Mouse (Mus musculus) midbrain, postnatal 0 days (tissue): ENCODE results near the gene Slamf6. TPM values are rescaled to one million over a fixed set of nuclear protein-coding genes. Genes with fewer than 3 reads are reported as not detected.
"Not testable (repeated sequence)": the region's sequence is repeated elsewhere in the genome, so short reads cannot be mapped to it uniquely, and the experiment has no call there.

Experiments used
- ATAC-seq: fragments of 200-750 bp; cut with Nextera tagmentation; 2 replicates; pipeline ENCODE4 v1.8.0; 2017; ENCODE audit warnings: moderate number of reproducible peaks, mild to moderate bottlenecking, moderate TSS enrichment, moderate library complexity; ENCODE audit not compliant: low FRiP score
- DNase-seq: peaks from one replicate; pipeline ENCODE4 v3.0.0-alpha.2; 2015; ENCODE audit warnings: low spot score
- H3K27ac ChIP-seq: fragments of 300-500 bp; sonication (generic); 2 replicates; pipeline ENCODE4 v1.5.1; 2014; ENCODE audit warnings: low read depth, mild to moderate bottlenecking, low read length, mixed read lengths
- H3K27me3 ChIP-seq: fragments of 300-500 bp; sonication (generic); 2 replicates; pipeline ENCODE4 v1.6.1; 2014; ENCODE audit warnings: low read length, control low read depth, mixed read lengths; ENCODE audit not compliant: insufficient read depth
- H3K36me3 ChIP-seq: fragments of 300-500 bp; sonication (generic); 2 replicates; pipeline ENCODE4 v1.6.1; 2014; ENCODE audit warnings: low read length, control low read depth, mixed read lengths; ENCODE audit not compliant: insufficient read depth
- H3K4me1 ChIP-seq: fragments of 300-500 bp; sonication (generic); 2 replicates; pipeline ENCODE4 v1.6.1; 2014; ENCODE audit warnings: mild to moderate bottlenecking, control low read depth, antibody characterized with exemption, low read length, mixed read lengths; ENCODE audit not compliant: insufficient read depth
- H3K4me2 ChIP-seq: fragments of 300-500 bp; sonication (generic); 2 replicates; pipeline ENCODE4 v1.6.1; 2014; ENCODE audit warnings: low read depth, mild to moderate bottlenecking, low read length, mixed read lengths; ENCODE audit not compliant: poor library complexity, severe bottlenecking
- H3K4me3 ChIP-seq: fragments of 300-500 bp; sonication (generic); 2 replicates; pipeline ENCODE4 v1.5.1; 2014; ENCODE audit warnings: low read depth, mild to moderate bottlenecking, low read length, moderate library complexity
- H3K9ac ChIP-seq: fragments of 300-500 bp; sonication (generic); replicated peaks from 2 replicates; pipeline ENCODE4 v1.6.1; 2014; ENCODE audit warnings: mild to moderate bottlenecking, low read length, moderate library complexity, mixed read lengths; ENCODE audit not compliant: poor library complexity, severe bottlenecking
- H3K9me3 ChIP-seq: fragments of 300-500 bp; sonication (generic); 2 replicates; pipeline ENCODE4 v1.6.1; 2016; ENCODE audit warnings: low read length, control low read depth
- CTCF ChIP-seq: IDR thresholded peaks from 2 replicates; pipeline ENCODE4 v1.5.1; 2016; ENCODE audit warnings: antibody characterized with exemption, mild to moderate bottlenecking
- WGBS: fragments of 180-500 bp; shearing (Covaris S2); extraction: QIAGEN DNeasy Blood & Tissue Kit; methylation state at CpG from one replicate; pipeline ENCODE4 v1.1.7; 2014; 5-methylcytosine and 5-hydroxymethylcytosine counted together
- polyA plus RNA-seq: library from polyadenylated mRNA; unstranded; fragments of >200 nt; fragmentation: Nextera tagmentation; extraction: Ambion mirVana; gene quantifications from 2 replicates; pipeline ENCODE4 v1.2.1, GENCODE M21; 2015
- total RNA-seq: library from RNA; depleted of rRNA; stranded (reverse); fragments of >200 nt; gene quantifications from 2 replicates; pipeline ENCODE4 v1.2.3, GENCODE M21; 2014; rRNA removed

Gene Slamf6
- total RNA-seq (not detected in 2 replicates), polyA plus RNA-seq (0.05 and 0.10 TPM in 2 replicates)

DNA sequence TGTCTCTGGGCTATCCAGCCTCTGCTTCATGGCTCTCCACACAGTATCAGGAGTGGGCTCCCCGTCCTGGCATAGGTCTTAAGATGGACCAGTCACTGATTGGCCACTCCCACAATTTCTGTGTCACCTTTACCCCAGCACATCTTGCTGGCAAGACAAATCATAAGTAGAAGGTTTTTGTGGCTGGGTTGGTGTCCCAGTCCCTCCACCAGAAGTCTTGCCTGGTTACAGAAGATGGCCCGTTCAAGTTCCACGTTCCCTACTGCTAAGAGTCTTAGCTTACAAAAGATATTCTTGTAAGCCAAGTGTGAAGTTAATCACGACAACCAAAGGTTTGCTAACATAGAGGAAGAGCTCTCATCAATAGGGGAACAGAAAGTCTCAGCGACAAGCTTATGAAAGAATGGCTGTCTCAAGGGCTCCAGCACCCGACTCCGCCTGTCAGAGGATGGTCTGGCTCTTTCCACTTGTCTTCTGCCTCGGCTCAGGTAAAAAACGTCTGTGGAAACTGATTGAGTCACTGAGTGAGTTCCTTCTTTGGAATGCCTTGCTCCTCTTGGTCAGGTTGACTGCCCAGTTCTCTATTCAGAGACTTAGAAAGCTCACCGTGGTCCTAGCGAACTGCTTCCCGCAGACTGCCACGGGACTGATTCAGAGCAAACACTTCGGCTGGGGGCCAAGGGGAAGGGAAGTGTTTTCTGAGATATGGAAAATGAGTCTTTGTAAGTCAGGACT is at the start of gene Slamf6:
Gene Slamf6 (plus strand): TSS at position 211 of the 735 bp plus-strand sequence.
- Histone ChIP-seq H3K27ac (no peak within 1 kb of the TSS), H3K27me3 (no peaks in the 10 kb centered on the region), H3K9ac (no peak within 1 kb of the TSS), H3K36me3 (no peaks in the 10 kb centered on the region), H3K9me3 (no peaks in the 10 kb centered on the region), H3K4me2 (no peak within 1 kb of the TSS), H3K4me3 (no peak within 1 kb of the TSS), H3K4me1 (no peaks in the 10 kb centered on the region)
- TF ChIP-seq CTCF: no peak
- DNase-seq (no peak), ATAC-seq (no peak)
- WGBS: 87% methylated on average over 14 of the region's 14 CpGs

DNA sequence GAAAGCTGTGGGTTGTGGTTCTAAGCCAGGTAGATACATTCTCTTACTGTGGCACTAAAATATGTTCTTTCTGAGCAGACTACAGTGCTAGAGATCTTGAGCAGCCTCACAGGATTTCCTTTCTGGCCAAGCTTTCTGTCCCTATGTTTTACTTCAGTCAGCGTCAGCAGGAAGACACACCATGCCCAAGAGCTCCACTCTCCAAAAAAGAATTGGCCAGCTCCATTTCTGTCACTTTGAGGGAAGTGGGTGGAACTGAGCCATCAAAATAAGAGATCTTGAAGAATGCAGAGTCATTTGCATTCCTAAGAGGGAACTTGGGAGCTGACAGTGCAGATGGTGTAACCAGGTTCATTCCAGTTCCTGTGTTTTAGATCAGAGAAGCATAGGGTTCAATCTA is 30.3 kb upstream of the Slamf6 start:
- 94% methylated on average over 1 of the region's 1 CpGs for WGBS
- DNase-seq (no peak), ATAC-seq (no peak)
- Histone ChIP-seq H3K27ac (no peak overlapping the region), H3K4me2 (no peak overlapping the region), H3K27me3 (no peaks in the 10 kb centered on the region), H3K9me3 (no peaks in the 10 kb centered on the region), H3K4me1 (no peaks in the 10 kb centered on the region), H3K36me3 (no peaks in the 10 kb centered on the region), H3K4me3 (no peak overlapping the region), H3K9ac (no peak overlapping the region)
- no peak for TF ChIP-seq CTCF

DNA sequence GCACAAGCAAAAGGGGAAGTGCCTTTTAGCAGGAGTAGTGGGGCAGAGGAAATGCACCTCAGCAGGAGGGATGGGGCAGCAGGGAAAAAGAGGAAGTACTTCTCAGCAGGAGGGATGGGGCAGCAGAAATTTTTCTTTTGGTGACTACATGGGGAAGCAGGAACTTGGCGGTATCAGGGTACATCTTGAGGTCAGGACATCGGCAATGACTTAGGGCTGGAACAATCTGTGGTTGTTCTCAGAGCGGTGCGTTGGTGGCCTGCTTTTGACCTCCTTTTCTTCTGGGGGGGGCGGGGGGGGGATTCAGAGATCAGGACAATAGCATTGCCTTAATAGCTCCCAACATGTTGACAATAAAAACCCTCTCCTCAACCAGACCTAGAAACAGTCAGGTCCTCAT is 22.0 kb upstream of the Slamf6 start, which contains the start of gene Gm10521:
Gene Gm10521 (plus strand): TSS at position 301 of the 400 bp plus-strand sequence.
- WGBS: 75% methylated on average over 5 of the region's 5 CpGs
- not testable (repeated sequence) for H3K4me2 ChIP-seq, ATAC-seq, H3K4me1 ChIP-seq, H3K36me3 ChIP-seq, H3K27me3 ChIP-seq, H3K9me3 ChIP-seq, DNase-seq, H3K9ac ChIP-seq, H3K4me3 ChIP-seq, H3K27ac ChIP-seq

DNA sequence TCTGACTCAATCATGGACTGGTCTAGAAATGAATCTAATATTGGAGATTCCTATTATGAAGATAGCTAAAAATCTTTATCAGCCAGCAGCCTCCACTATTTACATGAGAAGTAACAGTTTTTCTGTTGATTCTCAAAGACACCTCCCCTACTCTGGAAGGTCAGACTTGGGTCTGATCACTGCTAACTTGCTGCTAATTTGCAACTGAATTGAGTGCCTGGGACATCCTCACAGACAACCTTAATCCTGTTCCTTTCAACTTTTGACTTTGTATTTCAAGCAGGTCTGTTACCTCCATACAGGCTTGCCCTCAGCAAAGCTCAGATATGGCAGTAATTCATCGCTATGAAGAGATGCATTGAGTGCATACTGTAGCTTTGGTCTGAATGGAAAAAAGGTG is 13.3 kb upstream of the Slamf6 start:
- Histone ChIP-seq H3K9me3 (no peaks in the 10 kb centered on the region), H3K4me3 (no peak overlapping the region), H3K27me3 (no peaks in the 10 kb centered on the region), H3K4me2 (no peak overlapping the region), H3K9ac (no peak overlapping the region), H3K36me3 (no peaks in the 10 kb centered on the region), H3K4me1 (no peaks in the 10 kb centered on the region), H3K27ac (no peak overlapping the region)
- no peak for DNase-seq
- ATAC-seq: no peak
- 72% methylated on average over 1 of the region's 1 CpGs for WGBS
- no peak for TF ChIP-seq CTCF

DNA sequence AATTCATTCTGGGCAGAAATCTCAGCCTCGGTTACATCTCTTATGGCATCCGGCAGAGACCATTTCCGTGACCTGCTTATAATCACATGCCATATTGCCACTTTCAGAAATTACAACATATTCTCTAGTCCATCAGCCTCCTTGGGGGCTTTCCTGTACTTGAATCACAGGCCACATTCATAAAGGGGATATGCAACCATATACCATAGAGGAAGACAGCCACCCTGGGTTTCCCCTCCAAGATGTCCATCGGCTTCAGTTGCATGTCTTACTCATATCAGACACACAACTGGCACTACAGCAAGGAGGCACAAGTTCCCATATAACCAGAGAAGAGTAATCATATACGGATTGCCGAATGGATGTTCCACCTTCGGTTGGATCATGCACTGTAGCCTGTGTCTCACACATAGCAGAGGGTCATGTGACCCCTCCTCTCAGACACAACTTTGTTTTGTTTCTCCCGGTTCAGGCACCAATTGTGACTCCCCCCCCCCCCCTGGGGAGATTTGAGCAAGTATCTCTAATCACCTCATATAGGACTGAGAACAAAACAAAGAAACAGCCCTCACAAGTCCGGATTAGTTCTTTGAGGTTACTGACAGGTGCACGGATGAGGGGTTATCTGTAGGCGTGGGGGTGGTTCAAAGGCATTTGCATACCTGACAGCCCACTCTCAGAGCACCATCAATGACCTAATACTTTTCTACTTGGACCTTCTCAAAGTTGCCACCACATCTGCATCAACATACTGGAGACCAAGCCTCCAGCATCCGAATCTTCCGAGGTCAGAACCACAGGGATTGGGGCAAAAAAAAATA is 1.5 kb upstream of the Slamf6 start:
- Histone ChIP-seq H3K9ac (no peak overlapping the region), H3K36me3 (no peaks in the 10 kb centered on the region), H3K4me3 (no peak overlapping the region), H3K27me3 (no peaks in the 10 kb centered on the region), H3K9me3 (no peaks in the 10 kb centered on the region), H3K4me2 (no peak overlapping the region), H3K27ac (no peak overlapping the region), H3K4me1 (no peaks in the 10 kb centered on the region)
- TF ChIP-seq CTCF: no peak
- DNase-seq (no peak), ATAC-seq (no peak)
- WGBS: 72% methylated on average over 13 of the region's 13 CpGs
